Mouse (Mus musculus): ENCODE results near the gene Aff1. TPM values are rescaled to one million over a fixed set of nuclear protein-coding genes. Genes with fewer than 3 reads are reported as not detected.

Gene Aff1
- polyA plus RNA-seq, 2 experiments: 7.0 to 17.1 TPM

- no peak overlapping the region for H3K4me2 ChIP-seq (ENCODE audit: low read depth)
- H3K4me3 ChIP-seq (ENCODE audit: insufficient read depth in 1 of 2, low read depth in 2 of 2, low read length in 2 of 2): no peak overlapping the region
- peaks cover 24% of the 10 kb centered on the region for H3K27me3 ChIP-seq (ENCODE audit: control insufficient read depth, insufficient read depth, low read length)
- no peaks in the 10 kb centered on the region for H3K9me3 ChIP-seq (ENCODE audit: control insufficient read depth, low read length)
- H3K9ac ChIP-seq (replicated peaks): no peak overlapping the region
- no peaks in the 10 kb centered on the region for H3K36me3 ChIP-seq (replicated peaks; ENCODE audit: control insufficient read depth, insufficient read depth, low read depth)
- TF ChIP-seq CTCF (IDR thresholded peaks at IDR 0.05; ENCODE audit: low read depth) (no peak), EP300 (IDR thresholded peaks at IDR 0.05; ENCODE audit: low read depth) (no peak)
- 61% methylated on average over 4 of the region's 4 CpGs for WGBS (ENCODE audit: insufficient replicate concordance)
- H3K4me1 ChIP-seq (replicated peaks; ENCODE audit: control insufficient read depth in 2 of 2, insufficient read depth in 2 of 2, low read length in 1 of 2): no peaks in the 10 kb centered on the region
- DNase-seq (ENCODE audit: low read depth in 3 of 3, low spot score in 3 of 3): no peak
- ATAC-seq (ENCODE audit: insufficient read depth): no peak
- H3K27ac ChIP-seq: no peak overlapping the region
Observed at GRCm38 (mm10) chr5:103698577-103698976, 6.4 kb downstream of the Aff1 start.

- no peaks in the 10 kb centered on the region for H3K4me1 ChIP-seq (replicated peaks; ENCODE audit: control insufficient read depth in 2 of 2, insufficient read depth in 2 of 2, low read length in 1 of 2)
- WGBS (ENCODE audit: insufficient replicate concordance): 52% methylated on average over 4 of the region's 4 CpGs
- no peak overlapping the region for H3K4me3 ChIP-seq (ENCODE audit: insufficient read depth in 1 of 2, low read depth in 2 of 2, low read length in 2 of 2)
- H3K27me3 ChIP-seq (ENCODE audit: control insufficient read depth, insufficient read depth, low read length): peaks cover 14% of the 10 kb centered on the region
- ATAC-seq (ENCODE audit: insufficient read depth): no peak
- no peaks in the 10 kb centered on the region for H3K9me3 ChIP-seq (ENCODE audit: control insufficient read depth, low read length)
- H3K27ac ChIP-seq: no peak overlapping the region
- H3K36me3 ChIP-seq (replicated peaks; ENCODE audit: control insufficient read depth, insufficient read depth, low read depth): no peaks in the 10 kb centered on the region
- H3K9ac ChIP-seq (replicated peaks): no peak overlapping the region
- DNase-seq (ENCODE audit: low read depth in 3 of 3, low spot score in 3 of 3): no peak
- TF ChIP-seq EP300 (IDR thresholded peaks at IDR 0.05; ENCODE audit: low read depth) (no peak), CTCF (IDR thresholded peaks at IDR 0.05; ENCODE audit: low read depth) (no peak)
- no peak overlapping the region for H3K4me2 ChIP-seq (ENCODE audit: low read depth)
Observed at GRCm38 (mm10) chr5:103699537-103699936, 7.4 kb downstream of the Aff1 start.

GRCm38 (mm10) chr5:103700661-103701060, 8.5 kb downstream of the Aff1 start:
- Histone ChIP-seq H3K9ac (replicated peaks) (no peak overlapping the region), H3K4me2 (ENCODE audit: low read depth) (no peak overlapping the region), H3K36me3 (replicated peaks; ENCODE audit: control insufficient read depth, insufficient read depth, low read depth) (no peaks in the 10 kb centered on the region), H3K9me3 (ENCODE audit: control insufficient read depth, low read length) (no peaks in the 10 kb centered on the region), H3K27me3 (ENCODE audit: control insufficient read depth, insufficient read depth, low read length) (peaks cover 3% of the 10 kb centered on the region; the same call in 1 of the 2 replicates), H3K27ac (no peak overlapping the region), H3K4me1 (replicated peaks; ENCODE audit: control insufficient read depth in 2 of 2, insufficient read depth in 2 of 2, low read length in 1 of 2) (no peaks in the 10 kb centered on the region), H3K4me3 (ENCODE audit: insufficient read depth in 1 of 2, low read depth in 2 of 2, low read length in 2 of 2) (no peak overlapping the region)
- DNase-seq (ENCODE audit: low read depth in 3 of 3, low spot score in 3 of 3): no peak
- TF ChIP-seq EP300 (IDR thresholded peaks at IDR 0.05; ENCODE audit: low read depth): no peak
- TF ChIP-seq CTCF (IDR thresholded peaks at IDR 0.05; ENCODE audit: low read depth): no peak
- ATAC-seq (ENCODE audit: insufficient read depth): no peak
- WGBS (ENCODE audit: insufficient replicate concordance): 73% methylated on average over 2 of the region's 2 CpGs

GRCm38 (mm10) chr5:103701466-103701865, 9.3 kb downstream of the Aff1 start:
- Histone ChIP-seq H3K4me1 (replicated peaks; ENCODE audit: control insufficient read depth in 2 of 2, insufficient read depth in 2 of 2, low read length in 1 of 2) (no peaks in the 10 kb centered on the region), H3K27me3 (ENCODE audit: control insufficient read depth, insufficient read depth, low read length) (no peaks in the 10 kb centered on the region), H3K4me3 (ENCODE audit: insufficient read depth in 1 of 2, low read depth in 2 of 2, low read length in 2 of 2) (no peak overlapping the region), H3K4me2 (ENCODE audit: low read depth) (no peak overlapping the region), H3K27ac (no peak overlapping the region), H3K9me3 (ENCODE audit: control insufficient read depth, low read length) (no peaks in the 10 kb centered on the region), H3K9ac (replicated peaks) (no peak overlapping the region), H3K36me3 (replicated peaks; ENCODE audit: control insufficient read depth, insufficient read depth, low read depth) (no peaks in the 10 kb centered on the region)
- no peak for DNase-seq (ENCODE audit: low read depth in 3 of 3, low spot score in 3 of 3)
- WGBS (ENCODE audit: insufficient replicate concordance): 54% methylated on average over 3 of the region's 3 CpGs
- TF ChIP-seq CTCF (IDR thresholded peaks at IDR 0.05; ENCODE audit: low read depth): peak; percentile 69
- no peak for TF ChIP-seq EP300 (IDR thresholded peaks at IDR 0.05; ENCODE audit: low read depth)
- ATAC-seq (ENCODE audit: insufficient read depth): no peak; the same call in 1 of the 2 replicates

- no peaks in the 10 kb centered on the region for H3K27me3 ChIP-seq (ENCODE audit: control insufficient read depth, insufficient read depth, low read length)
- no peak overlapping the region for H3K4me2 ChIP-seq (ENCODE audit: low read depth)
- WGBS (ENCODE audit: insufficient replicate concordance): 27% methylated on average over 6 of the region's 6 CpGs
- no peaks in the 10 kb centered on the region for H3K4me1 ChIP-seq (replicated peaks; ENCODE audit: control insufficient read depth in 2 of 2, insufficient read depth in 2 of 2, low read length in 1 of 2)
- no peak overlapping the region for H3K9ac ChIP-seq (replicated peaks)
- DNase-seq (ENCODE audit: low read depth in 3 of 3, low spot score in 3 of 3) (no peak), ATAC-seq (ENCODE audit: insufficient read depth) (no peak)
- TF ChIP-seq EP300 (IDR thresholded peaks at IDR 0.05; ENCODE audit: low read depth) (no peak), CTCF (IDR thresholded peaks at IDR 0.05; ENCODE audit: low read depth) (no peak)
- no peak overlapping the region for H3K4me3 ChIP-seq (ENCODE audit: insufficient read depth in 1 of 2, low read depth in 2 of 2, low read length in 2 of 2)
- no peak overlapping the region for H3K27ac ChIP-seq
- no peaks in the 10 kb centered on the region for H3K36me3 ChIP-seq (replicated peaks; ENCODE audit: control insufficient read depth, insufficient read depth, low read depth)
- H3K9me3 ChIP-seq (ENCODE audit: control insufficient read depth, low read length): no peaks in the 10 kb centered on the region
Observed at GRCm38 (mm10) chr5:103702527-103702926, 10.4 kb downstream of the Aff1 start.

Measured in liver, embryonic 14.5 days (tissue).